In the genomic region with DNA sequence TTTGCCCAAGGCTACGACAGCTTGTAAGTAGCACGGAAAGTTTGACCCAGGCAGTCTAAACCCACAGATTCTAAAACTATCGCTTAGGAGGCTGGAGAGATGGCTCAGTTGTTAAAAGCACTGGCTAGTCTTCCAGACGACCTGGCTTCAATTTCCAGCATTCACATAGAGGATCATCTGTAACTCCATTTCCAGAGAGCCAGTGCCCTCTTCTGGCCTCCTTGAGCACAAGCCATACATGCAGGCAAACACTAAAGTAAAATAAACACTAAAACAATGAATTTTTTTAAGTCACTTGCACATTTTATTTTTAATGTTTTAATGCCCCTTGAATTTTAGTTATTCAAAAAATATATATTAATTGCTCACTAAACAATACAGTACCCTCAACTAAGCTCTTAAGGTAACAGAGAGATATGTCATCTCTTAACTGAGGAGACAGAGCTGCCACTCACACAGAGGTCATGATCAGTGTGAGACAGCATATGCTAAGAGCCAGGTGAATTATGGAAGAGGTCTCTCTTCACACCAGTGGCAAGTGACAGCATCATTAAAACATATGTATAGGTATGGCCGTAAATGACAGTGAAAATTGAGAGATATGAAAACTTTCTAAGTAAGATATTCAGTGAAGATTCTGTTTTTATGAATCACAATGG, we compare ENCODE assay signal across 14 mouse cellular contexts. TPM values are rescaled to one million over a fixed set of nuclear protein-coding genes. Genes with fewer than 3 reads are reported as not detected.
A peak's percentile ranks its signal among the peaks of the same experiment; 100 is the strongest.
DNase-seq lines count a peak whose midpoint lies in the region; ATAC-seq lines count a peak whose summit lies in the region.
"Had no signal": no experiment of that assay in that cellular context is flagged by ENCODE, and none has a peak within 500 bp of the region (broad histone marks: within the 10 kb centered on the region; RNA-seq: fewer than 3 reads in every experiment).

No protein-coding gene starts in this region.

- H3K27ac ChIP-seq in hindbrain, embryonic 11.5 days (ENCODE audit: low read depth, low read length): no peak overlapping the region
- no peak overlapping the region for H3K27ac ChIP-seq in hindbrain, embryonic 16.5 days (ENCODE audit: low read depth, low read length)
- H3K27ac ChIP-seq in midbrain, embryonic 12.5 days (replicated peaks): no peak overlapping the region
- no peak overlapping the region for H3K27ac ChIP-seq in midbrain, embryonic 15.5 days
- no peak overlapping the region for H3K27ac ChIP-seq in embryonic facial prominence, embryonic 11.5 days (replicated peaks; ENCODE audit: low read depth, low read length)
- H3K27ac ChIP-seq: intestine, embryonic 15.5 days; liver, embryonic 13.5 days had no signal

- no peak overlapping the region for H3K9ac ChIP-seq in hindbrain, embryonic 11.5 days (ENCODE audit: low read depth, low read length)
- H3K9ac ChIP-seq in hindbrain, embryonic 16.5 days (ENCODE audit: low read depth, low read length): no peak overlapping the region
- no peak overlapping the region for H3K9ac ChIP-seq in midbrain, embryonic 12.5 days (replicated peaks)
- H3K9ac ChIP-seq in midbrain, embryonic 15.5 days: no peak overlapping the region
- H3K9ac ChIP-seq in embryonic facial prominence, embryonic 11.5 days (replicated peaks; ENCODE audit: low read length): no peak overlapping the region
- H3K9ac ChIP-seq: intestine, embryonic 15.5 days; liver, embryonic 13.5 days had no signal

- DNase-seq in hindbrain, embryonic 11.5 days (ENCODE audit: low spot score): peak; percentile 34
- peak; percentile 65 for DNase-seq in embryonic facial prominence, embryonic 11.5 days (ENCODE audit: low spot score)
- DNase-seq in right cerebral cortex, postnatal 4 days: no peak
- no peak for DNase-seq in frontal cortex, postnatal 36 days (ENCODE audit: low spot score in 2 of 2)
- DNase-seq: liver, embryonic 13.5 days had no signal

- 60% methylated on average over 5 of the region's 5 CpGs for WGBS in hindbrain, embryonic 11.5 days
- WGBS in hindbrain, embryonic 16.5 days: 54% methylated on average over 5 of the region's 5 CpGs
- WGBS in midbrain, embryonic 12.5 days: 58% methylated on average over 5 of the region's 5 CpGs
- 61% methylated on average over 5 of the region's 5 CpGs for WGBS in midbrain, embryonic 15.5 days
- 45% methylated on average over 5 of the region's 5 CpGs for WGBS in embryonic facial prominence, embryonic 11.5 days

- H3K36me3 ChIP-seq in hindbrain, embryonic 11.5 days (ENCODE audit: control insufficient read depth, insufficient read depth, low read length): no peaks in the 10 kb centered on the region
- no peaks in the 10 kb centered on the region for H3K36me3 ChIP-seq in hindbrain, embryonic 16.5 days (ENCODE audit: control insufficient read depth, insufficient read depth, low read length)
- H3K36me3 ChIP-seq in midbrain, embryonic 12.5 days: no peaks in the 10 kb centered on the region
- H3K36me3 ChIP-seq in midbrain, embryonic 15.5 days (replicated peaks): no peaks in the 10 kb centered on the region
- H3K36me3 ChIP-seq in embryonic facial prominence, embryonic 11.5 days (replicated peaks; ENCODE audit: control insufficient read depth, insufficient read depth, low read depth, low read length): no peaks in the 10 kb centered on the region
- H3K36me3 ChIP-seq: intestine, embryonic 15.5 days; liver, embryonic 13.5 days had no signal

- no peaks in the 10 kb centered on the region for H3K27me3 ChIP-seq in hindbrain, embryonic 11.5 days (ENCODE audit: control insufficient read depth, insufficient read depth, low read length)
- H3K27me3 ChIP-seq in hindbrain, embryonic 16.5 days (replicated peaks; ENCODE audit: control insufficient read depth, insufficient read depth, low read length): no peaks in the 10 kb centered on the region
- no peaks in the 10 kb centered on the region for H3K27me3 ChIP-seq in midbrain, embryonic 12.5 days
- no peaks in the 10 kb centered on the region for H3K27me3 ChIP-seq in midbrain, embryonic 15.5 days (replicated peaks)
- H3K27me3 ChIP-seq in embryonic facial prominence, embryonic 11.5 days (ENCODE audit: control insufficient read depth, insufficient read depth, low read length): no peaks in the 10 kb centered on the region
- H3K27me3 ChIP-seq: intestine, embryonic 15.5 days; liver, embryonic 13.5 days had no signal

- no peak for ATAC-seq in hindbrain, embryonic 11.5 days (ENCODE audit: low FRiP score)
- no peak; the same call in 1 of the 2 replicates for ATAC-seq in hindbrain, embryonic 16.5 days
- peak; percentile 14; the same call in 1 of the 2 replicates for ATAC-seq in midbrain, embryonic 12.5 days (ENCODE audit: low FRiP score, low read depth)
- no peak for ATAC-seq in midbrain, embryonic 15.5 days (replicated peaks)
- no peak; the same call in 1 of the 2 replicates for ATAC-seq in embryonic facial prominence, embryonic 11.5 days (replicated peaks; ENCODE audit: insufficient number of reproducible peaks, low FRiP score, low TSS enrichment, low read depth)
- no peak for ATAC-seq in granulocyte monocyte progenitor cell, adult 5-6 weeks (replicated peaks; ENCODE audit: poor library complexity, severe bottlenecking)
- ATAC-seq: intestine, embryonic 15.5 days had no signal

- H3K4me3 ChIP-seq in hindbrain, embryonic 11.5 days (ENCODE audit: low read depth, low read length): no peak overlapping the region
- H3K4me3 ChIP-seq in hindbrain, embryonic 16.5 days (ENCODE audit: low read length): no peak overlapping the region
- no peak overlapping the region for H3K4me3 ChIP-seq in midbrain, embryonic 12.5 days
- no peak overlapping the region for H3K4me3 ChIP-seq in midbrain, embryonic 15.5 days
- no peak overlapping the region for H3K4me3 ChIP-seq in embryonic facial prominence, embryonic 11.5 days (ENCODE audit: low read depth, low read length)
- H3K4me3 ChIP-seq: intestine, embryonic 15.5 days; liver, embryonic 13.5 days; myocyte had no signal

- H3K4me1 ChIP-seq in hindbrain, embryonic 11.5 days (replicated peaks; ENCODE audit: control insufficient read depth, insufficient read depth, low read length): no peaks in the 10 kb centered on the region
- no peaks in the 10 kb centered on the region for H3K4me1 ChIP-seq in hindbrain, embryonic 16.5 days (ENCODE audit: control insufficient read depth, insufficient read depth, low read depth, low read length)
- H3K4me1 ChIP-seq in midbrain, embryonic 12.5 days: peaks cover 10% of the 10 kb centered on the region; the same call in 1 of the 2 replicates
- H3K4me1 ChIP-seq in midbrain, embryonic 15.5 days: peaks cover 14% of the 10 kb centered on the region
- H3K4me1 ChIP-seq in embryonic facial prominence, embryonic 11.5 days (ENCODE audit: control insufficient read depth, insufficient read depth, low read length): no peaks in the 10 kb centered on the region
- H3K4me1 ChIP-seq: intestine, embryonic 15.5 days; liver, embryonic 13.5 days had no signal

- H3K9me3 ChIP-seq in hindbrain, embryonic 11.5 days (ENCODE audit: control insufficient read depth, low read length): no peaks in the 10 kb centered on the region
- H3K9me3 ChIP-seq in hindbrain, embryonic 16.5 days (ENCODE audit: control insufficient read depth, low read length): no peaks in the 10 kb centered on the region
- H3K9me3 ChIP-seq in midbrain, embryonic 12.5 days: no peaks in the 10 kb centered on the region
- H3K9me3 ChIP-seq in midbrain, embryonic 15.5 days: no peaks in the 10 kb centered on the region
- no peaks in the 10 kb centered on the region for H3K9me3 ChIP-seq in embryonic facial prominence, embryonic 11.5 days (replicated peaks; ENCODE audit: control insufficient read depth, low read length)
- H3K9me3 ChIP-seq: intestine, embryonic 15.5 days; liver, embryonic 13.5 days had no signal

- no peak overlapping the region for H3K4me2 ChIP-seq in hindbrain, embryonic 11.5 days (replicated peaks; ENCODE audit: low read depth, low read length)
- H3K4me2 ChIP-seq in hindbrain, embryonic 16.5 days (ENCODE audit: low read length): no peak overlapping the region
- no peak overlapping the region for H3K4me2 ChIP-seq in midbrain, embryonic 12.5 days (replicated peaks)
- H3K4me2 ChIP-seq in midbrain, embryonic 15.5 days: no peak overlapping the region
- no peak overlapping the region for H3K4me2 ChIP-seq in embryonic facial prominence, embryonic 11.5 days (ENCODE audit: low read depth, low read length)
- H3K4me2 ChIP-seq: heart, embryonic 11.5 days; intestine, embryonic 15.5 days; liver, embryonic 13.5 days had no signal

RNA-seq across cellular contexts. Expression of gene Mlf1, which starts 30.8 kb away (rescaled TPM):
- polyA plus RNA-seq in hindbrain, embryonic 11.5 days (2014; fragmentation: Nextera tagmentation; extraction: Ambion mirVana): 44.3 and 44.8 TPM in 2 replicates
- polyA plus RNA-seq in hindbrain, embryonic 16.5 days (2015; fragmentation: Nextera tagmentation; extraction: Ambion mirVana): 35.2 and 35.8 TPM in 2 replicates
- polyA plus RNA-seq in midbrain, embryonic 12.5 days (2016; fragmentation: Nextera tagmentation; extraction: Ambion mirVana): 27.4 and 29.0 TPM in 2 replicates
- polyA plus RNA-seq in midbrain, embryonic 15.5 days (2015; fragmentation: Nextera tagmentation; extraction: Ambion mirVana): 28.6 and 33.7 TPM in 2 replicates
- 27.5 and 33.0 TPM in 2 replicates for polyA plus RNA-seq in embryonic facial prominence, embryonic 11.5 days (2014; fragmentation: Nextera tagmentation; extraction: Ambion mirVana)
- total RNA-seq in granulocyte monocyte progenitor cell, adult 5-6 weeks (2014; fragmentation: Nextera tagmentation): 1.6 TPM in 1 of 2 replicates, not detected in the other
- total RNA-seq in granulocyte monocyte progenitor cell, adult 5-6 weeks (2017): 0.72 and 1.0 TPM in 2 replicates

RNA-seq across cellular contexts. Expression of gene Gm17402, which starts 31.8 kb away (rescaled TPM):
- polyA plus RNA-seq in hindbrain, embryonic 11.5 days (2014; fragmentation: Nextera tagmentation; extraction: Ambion mirVana): not detected in 2 replicates
- polyA plus RNA-seq in hindbrain, embryonic 16.5 days (2015; fragmentation: Nextera tagmentation; extraction: Ambion mirVana): not detected in 2 replicates
- not detected in 2 replicates for polyA plus RNA-seq in midbrain, embryonic 12.5 days (2016; fragmentation: Nextera tagmentation; extraction: Ambion mirVana)
- not detected in 2 replicates for polyA plus RNA-seq in midbrain, embryonic 15.5 days (2015; fragmentation: Nextera tagmentation; extraction: Ambion mirVana)
- polyA plus RNA-seq in embryonic facial prominence, embryonic 11.5 days (2014; fragmentation: Nextera tagmentation; extraction: Ambion mirVana): not detected in 2 replicates
- total RNA-seq in granulocyte monocyte progenitor cell, adult 5-6 weeks (2014; fragmentation: Nextera tagmentation): not detected in 2 replicates
- total RNA-seq in granulocyte monocyte progenitor cell, adult 5-6 weeks (2017): not detected in 2 replicates
- total RNA-seq: ES-E14 had no signal
- polyA plus RNA-seq: heart, embryonic 11.5 days; intestine, embryonic 15.5 days; liver, embryonic 13.5 days; myocyte; thymus, postnatal 0 days had no signal

Comparison
In these comparisons a context has a peak if more than half of its experiments do, and no peak if none do; other contexts are left out.
1. DNase-seq: peak in hindbrain, embryonic 11.5 days (single experiment) and embryonic facial prominence, embryonic 11.5 days (single experiment); none in right cerebral cortex, postnatal 4 days (single experiment) and frontal cortex, postnatal 36 days (0 of 2).